ENCODE assay signal across 8 mouse cellular contexts in genomic region chr1:93174399-93174798, GRCm38 (mm10). TPM values are rescaled to one million over a fixed set of nuclear protein-coding genes. Genes with fewer than 3 reads are reported as not detected.
A peak's percentile ranks its signal among the peaks of the same experiment; 100 is the strongest.
DNase-seq lines count a peak whose midpoint lies in the region; ATAC-seq and TF ChIP-seq lines count a peak whose summit lies in the region.

No protein-coding gene starts in this region.

- DNase-seq in adipocyte (ENCODE audit: low spot score) = peak; percentile 92
- peak; percentile 76 for DNase-seq in gastrocnemius, postnatal 14 days
- peak; percentile 37 to 91 for DNase-seq in left cerebral cortex, adult 8-10 months (ENCODE audit: low spot score in 2 of 2)
- peak; percentile 79 for DNase-seq in right cerebral cortex, postnatal 14 days
- peak; percentile 84 for DNase-seq in urinary bladder, postnatal 14 days (ENCODE audit: low spot score)

- no peak overlapping the region for H3K27ac ChIP-seq in cortical plate, adult 2 months (ENCODE audit: insufficient read depth, low read length)

- TF ChIP-seq POLR2A in cortical plate, adult 2 months (IDR thresholded peaks at IDR 0.05; ENCODE audit: extremely low read depth, insufficient read depth, low read length) = no peak

- H3K4me1 ChIP-seq in cortical plate, adult 2 months (ENCODE audit: control insufficient read depth, insufficient read depth, low read length) = peaks cover 5% of the 10 kb centered on the region

- no peak overlapping the region for H3K4me3 ChIP-seq in cortical plate, adult 2 months (ENCODE audit: insufficient read depth, low read length)

- intact Hi-C loops in gastrocnemius, postnatal 14 days (cut with DNase I; ENCODE audit: low total_unique reads) = loop anchor here (5.0 kb wide), 1 partner anchor 163 kb away; no protein-coding TSS in a partner anchor

- peak; percentile 54 for ATAC-seq in inflammation-experienced regulatory T-cells, adult 6 months
- peak; percentile 91 for ATAC-seq in megakaryocyte progenitor cell, adult 5-6 weeks (replicated peaks; ENCODE audit: poor library complexity)

- peak; percentile 97 for TF ChIP-seq CTCF in cortical plate, adult 2 months (IDR thresholded peaks at IDR 0.05; ENCODE audit: extremely low read depth, insufficient read depth, low read length)

RNA-seq across cellular contexts. Expression of gene Crocc2, which starts 5.9 kb away (rescaled TPM):
- 0.15 and 0.29 TPM in 2 replicates for polyA plus RNA-seq in cortical plate, adult 2 months (2012; rRNA removed)
- not detected for total RNA-seq in gastrocnemius, postnatal 14 days (2021)
- polyA plus RNA-seq in inflammation-experienced regulatory T-cells, adult 6 months (2017; shearing (Covaris generic)) = not detected
- under 1 TPM; 0.15 to 0.42 (median 0.20) TPM for total RNA-seq in left cerebral cortex, adult 8-10 months (2022)
- not detected in 2 replicates for total RNA-seq in megakaryocyte progenitor cell, adult 5-6 weeks (2015)
- total RNA-seq in megakaryocyte progenitor cell, adult 5-6 weeks (2017) = not detected in 2 replicates

RNA-seq across cellular contexts. Expression of gene 2310007B03Rik, which starts 13.7 kb away (rescaled TPM):
- polyA plus RNA-seq in cortical plate, adult 2 months (2012; rRNA removed) = not detected in 2 replicates
- not detected for total RNA-seq in gastrocnemius, postnatal 14 days (2021)
- not detected for polyA plus RNA-seq in inflammation-experienced regulatory T-cells, adult 6 months (2017; shearing (Covaris generic))
- total RNA-seq in left cerebral cortex, adult 8-10 months (2022) = under 1 TPM in 1 of 4 experiments, not detected in 3; 0.27 TPM
- total RNA-seq in megakaryocyte progenitor cell, adult 5-6 weeks (2015) = not detected in 2 replicates
- not detected in 2 replicates for total RNA-seq in megakaryocyte progenitor cell, adult 5-6 weeks (2017)

RNA-seq across cellular contexts. Expression of gene Agxt, which starts 39.4 kb away (rescaled TPM):
- not detected in 2 replicates for polyA plus RNA-seq in cortical plate, adult 2 months (2012; rRNA removed)
- total RNA-seq in gastrocnemius, postnatal 14 days (2021) = not detected
- not detected for polyA plus RNA-seq in inflammation-experienced regulatory T-cells, adult 6 months (2017; shearing (Covaris generic))
- total RNA-seq in left cerebral cortex, adult 8-10 months (2022) = not detected
- not detected in 2 replicates for total RNA-seq in megakaryocyte progenitor cell, adult 5-6 weeks (2015)
- total RNA-seq in megakaryocyte progenitor cell, adult 5-6 weeks (2017) = not detected in 2 replicates
